Mouse (Mus musculus) heart, embryonic 12.5 days (tissue): ENCODE data around the gene Pex14. TPM values are rescaled to one million over a fixed set of nuclear protein-coding genes. Genes with fewer than 3 reads are reported as not detected.

Source experiments
- ATAC-seq: fragments of 200-750 bp; cut with Nextera tagmentation; 2 replicates; pipeline ENCODE4 v1.8.0; 2017; ENCODE audit warnings: moderate TSS enrichment, moderate library complexity; ENCODE audit not compliant: insufficient number of reproducible peaks, low FRiP score
- H3K27ac ChIP-seq: fragments of 300-500 bp; sonication (generic); 2 replicates; pipeline ENCODE4 v1.5.1; 2016; ENCODE audit warnings: mild to moderate bottlenecking, moderate library complexity; ENCODE audit not compliant: poor library complexity, severe bottlenecking
- H3K27me3 ChIP-seq: fragments of 300-500 bp; sonication (generic); replicated peaks from 2 replicates; pipeline ENCODE4 v1.6.1; 2016; ENCODE audit warnings: mild to moderate bottlenecking, moderate library complexity
- H3K36me3 ChIP-seq: fragments of 300-500 bp; sonication (generic); 2 replicates; pipeline ENCODE4 v1.6.1; 2016; ENCODE audit warnings: mild to moderate bottlenecking, moderate library complexity
- H3K4me1 ChIP-seq: fragments of 300-500 bp; sonication (generic); replicated peaks from 2 replicates; pipeline ENCODE4 v1.6.1; 2016; ENCODE audit warnings: mild to moderate bottlenecking
- H3K4me2 ChIP-seq: fragments of 300-500 bp; sonication (generic); 2 replicates; pipeline ENCODE4 v1.6.1; 2016; ENCODE audit warnings: mild to moderate bottlenecking, moderate library complexity
- H3K4me3 ChIP-seq: fragments of 300-500 bp; sonication (generic); 2 replicates; pipeline ENCODE4 v1.5.1; 2016; ENCODE audit warnings: mild to moderate bottlenecking
- H3K9ac ChIP-seq: fragments of 300-500 bp; sonication (generic); 2 replicates; pipeline ENCODE4 v1.6.1; 2016; ENCODE audit warnings: mild to moderate bottlenecking, moderate library complexity
- H3K9me3 ChIP-seq: fragments of 300-500 bp; sonication (generic); replicated peaks from 2 replicates; pipeline ENCODE4 v1.6.1; 2016; ENCODE audit warnings: mild to moderate bottlenecking, moderate library complexity
- WGBS: fragments of 180-500 bp; shearing (Covaris S2); methylation state at CpG from one replicate; pipeline ENCODE4 v1.1.7; 2016; 5-methylcytosine and 5-hydroxymethylcytosine counted together
- polyA plus RNA-seq: library from polyadenylated mRNA; unstranded; fragments of >200 nt; fragmentation: Nextera tagmentation; extraction: Ambion mirVana; gene quantifications from 2 replicates; pipeline ENCODE4 v1.2.1, GENCODE M21; 2016

Gene Pex14
- polyA plus RNA-seq, 1 experiment from 2014 or later, result 44.3 TPM

GRCm38 (mm10) chr4:149066672-149067551 lies 32.8 kb downstream of the Pex14 start:
- H3K4me2 ChIP-seq, result no peak overlapping the region
- H3K9me3 ChIP-seq, result 0 out of 2 replicates have a peak, but pooled peaks cover 1% of the 10 kb centered on the region
- 72% methylated on average over 22 of the region's 22 CpGs for WGBS
- H3K9ac ChIP-seq, result no peak overlapping the region
- no peaks in the 10 kb centered on the region for H3K27me3 ChIP-seq
- peaks cover 54% of the 10 kb centered on the region for H3K4me1 ChIP-seq
- peaks cover 12% of the 10 kb centered on the region for H3K36me3 ChIP-seq
- ATAC-seq, result no peak
- no peak overlapping the region for H3K4me3 ChIP-seq
- no peak overlapping the region for H3K27ac ChIP-seq

- ATAC-seq, result no peak
- WGBS, result 80% methylated on average over 23 of the region's 23 CpGs
- peaks cover 9% of the 10 kb centered on the region; the same call in 1 of the 2 replicates for H3K36me3 ChIP-seq
- peaks cover 52% of the 10 kb centered on the region for H3K4me1 ChIP-seq
- H3K4me2 ChIP-seq, result no peak overlapping the region
- H3K27ac ChIP-seq, result no peak overlapping the region
- H3K27me3 ChIP-seq, result no peaks in the 10 kb centered on the region
- no peaks in the 10 kb centered on the region for H3K9me3 ChIP-seq
- no peak overlapping the region for H3K9ac ChIP-seq
- H3K4me3 ChIP-seq, result no peak overlapping the region
Measured at GRCm38 (mm10) chr4:149064061-149064854, 35.4 kb downstream of the Pex14 start.

- no peak overlapping the region for H3K9ac ChIP-seq
- H3K4me3 ChIP-seq, result no peak overlapping the region
- H3K36me3 ChIP-seq, result 0 out of 2 replicates have a peak, but pooled peaks cover 4% of the 10 kb centered on the region
- H3K27me3 ChIP-seq, result no peaks in the 10 kb centered on the region
- H3K27ac ChIP-seq, result no peak overlapping the region
- H3K4me1 ChIP-seq, result peaks cover 65% of the 10 kb centered on the region
- ATAC-seq, result no peak
- WGBS, result 60% methylated on average over 21 of the region's 21 CpGs
- H3K4me2 ChIP-seq, result no peak overlapping the region
- no peaks in the 10 kb centered on the region for H3K9me3 ChIP-seq
Measured at GRCm38 (mm10) chr4:149062406-149063318, 37.0 kb downstream of the Pex14 start.

- Histone ChIP-seq H3K27me3 (no peaks in the 10 kb centered on the region), H3K9ac (peak overlapping the region; percentile 13; the same call in 1 of the 2 replicates), H3K4me2 (peak overlapping the region; percentile 30), H3K4me1 (peaks cover 65% of the 10 kb centered on the region), H3K36me3 (0 out of 2 replicates have a peak, but pooled peaks cover under 1% of the 10 kb centered on the region), H3K27ac (no peak overlapping the region), H3K4me3 (no peak overlapping the region), H3K9me3 (no peaks in the 10 kb centered on the region)
- WGBS, result 55% methylated on average over 13 of the region's 13 CpGs
- no peak for ATAC-seq
Measured at GRCm38 (mm10) chr4:149061432-149061718, 38.3 kb downstream of the Pex14 start.

DNA sequence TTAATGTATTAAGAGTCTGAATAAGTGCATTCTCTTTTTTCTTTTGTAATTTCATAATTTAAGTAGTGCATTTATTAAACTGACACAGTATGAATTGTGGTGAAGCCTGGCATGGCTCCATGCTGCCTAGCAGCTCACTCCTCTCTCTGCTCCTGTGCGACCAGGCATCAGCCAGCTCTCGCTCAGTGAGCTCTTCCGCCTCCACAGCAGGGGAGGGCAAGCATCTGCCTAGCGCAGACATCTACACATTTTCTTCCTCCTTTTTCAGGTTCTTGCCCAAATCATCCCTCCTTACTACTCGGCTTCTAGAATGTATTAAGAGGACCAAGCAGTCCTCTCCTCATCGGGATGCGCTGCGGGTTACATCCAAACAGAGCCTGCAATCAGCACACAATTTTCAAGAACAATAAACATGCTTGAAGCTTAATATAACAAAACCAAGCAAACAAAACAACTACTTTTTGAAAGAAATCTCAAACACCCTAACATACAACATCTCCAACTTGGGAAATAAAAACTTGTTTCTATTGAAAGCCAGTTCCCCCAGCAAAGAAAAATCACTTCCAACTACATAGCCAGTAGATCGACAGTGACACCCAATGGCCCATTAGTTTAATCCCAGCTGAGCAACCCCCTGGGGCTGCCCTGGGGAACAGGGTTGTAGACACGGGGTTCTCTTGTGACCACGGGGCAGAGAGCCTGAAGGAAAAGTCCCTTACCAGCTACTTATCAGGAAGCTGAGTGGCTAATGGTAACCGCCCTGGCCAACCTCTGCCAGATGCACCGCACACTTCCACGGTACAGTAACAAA lies 38.9 kb downstream of the Pex14 start:
- 41% methylated on average over 14 of the region's 14 CpGs for WGBS
- H3K9me3 ChIP-seq, result no peaks in the 10 kb centered on the region
- peak overlapping the region; percentile 13; the same call in 1 of the 2 replicates for H3K9ac ChIP-seq
- no peak for ATAC-seq
- H3K27me3 ChIP-seq, result no peaks in the 10 kb centered on the region
- no peak overlapping the region for H3K4me3 ChIP-seq
- H3K4me2 ChIP-seq, result peak overlapping the region; percentile 30
- H3K27ac ChIP-seq, result no peak overlapping the region
- peaks cover 62% of the 10 kb centered on the region for H3K4me1 ChIP-seq
- no peaks in the 10 kb centered on the region for H3K36me3 ChIP-seq

GRCm38 (mm10) chr4:149059713-149060112 lies 40.0 kb downstream of the Pex14 start:
- Histone ChIP-seq H3K27ac (no peak overlapping the region), H3K27me3 (no peaks in the 10 kb centered on the region), H3K9ac (no peak overlapping the region)

GRCm38 (mm10) chr4:149058298-149058697 lies 41.4 kb downstream of the Pex14 start:
- Histone ChIP-seq H3K27ac (0 out of 2 replicates have a peak overlapping the region, but pooled peaks have one; percentile 25), H3K9ac (0 out of 2 replicates have a peak overlapping the region, but pooled peaks have one; percentile 19), H3K4me2 (0 out of 2 replicates have a peak overlapping the region, but pooled peaks have one; percentile 3), H3K27me3 (no peaks in the 10 kb centered on the region), H3K9me3 (no peaks in the 10 kb centered on the region), H3K36me3 (no peaks in the 10 kb centered on the region), H3K4me1 (peaks cover 61% of the 10 kb centered on the region), H3K4me3 (no peak overlapping the region)
- ATAC-seq, result no peak
- WGBS, result 63% methylated on average over 7 of the region's 7 CpGs

More at GRCm38 (mm10) chr4:149059713-149060112, 40.0 kb downstream of the Pex14 start:
- Histone ChIP-seq H3K9me3 (no peaks in the 10 kb centered on the region), H3K36me3 (no peaks in the 10 kb centered on the region), H3K4me3 (no peak overlapping the region), H3K4me2 (no peak overlapping the region), H3K4me1 (peaks cover 62% of the 10 kb centered on the region)
- ATAC-seq, result no peak
- WGBS, result 85% methylated on average over 9 of the region's 9 CpGs

DNA sequence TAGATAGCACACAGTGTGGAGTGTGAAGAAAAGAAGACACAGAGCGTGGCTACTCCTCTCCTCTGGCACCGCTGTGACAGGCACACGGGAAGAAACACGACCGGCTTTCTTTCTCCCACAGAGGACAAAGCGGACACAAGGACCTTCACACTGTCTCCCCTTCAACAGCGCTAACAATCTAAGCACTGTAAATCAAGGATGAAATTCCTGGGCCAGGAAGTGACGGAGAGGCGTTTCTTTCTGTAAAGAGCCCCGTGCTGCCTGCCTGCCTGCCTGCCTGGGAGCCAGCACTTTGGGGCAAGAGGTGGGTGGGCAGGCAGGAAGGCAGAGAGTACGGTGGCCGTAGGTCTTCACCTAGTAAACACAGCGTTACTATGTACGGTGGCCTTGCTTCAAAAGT lies 42.2 kb downstream of the Pex14 start:
- H3K4me3 ChIP-seq, result peak overlapping the region; percentile 16
- WGBS, result 30% methylated on average over 14 of the region's 14 CpGs

GRCm38 (mm10) chr4:149056957-149057356 lies 42.7 kb downstream of the Pex14 start:
- Histone ChIP-seq H3K27ac (peak overlapping the region; percentile 58), H3K4me3 (peak overlapping the region; percentile 16), H3K27me3 (no peaks in the 10 kb centered on the region), H3K4me2 (peak overlapping the region; percentile 58), H3K9ac (peak overlapping the region; percentile 49), H3K9me3 (no peaks in the 10 kb centered on the region), H3K4me1 (peaks cover 48% of the 10 kb centered on the region), H3K36me3 (no peaks in the 10 kb centered on the region)
- 67% methylated on average over 16 of the region's 16 CpGs for WGBS
- ATAC-seq, result no peak

More for the DNA sequence above, 42.2 kb downstream of the Pex14 start:
- Histone ChIP-seq H3K9ac (peak overlapping the region; percentile 49; the same call in 1 of the 2 replicates), H3K36me3 (no peaks in the 10 kb centered on the region), H3K4me1 (peaks cover 53% of the 10 kb centered on the region), H3K27ac (peak overlapping the region; percentile 58), H3K9me3 (no peaks in the 10 kb centered on the region), H3K27me3 (no peaks in the 10 kb centered on the region), H3K4me2 (peak overlapping the region; percentile 58)
- 0 out of 2 replicates have a peak, but pooled peaks have one; percentile 20 for ATAC-seq

- 76% methylated on average over 6 of the region's 6 CpGs for WGBS
Measured at GRCm38 (mm10) chr4:149055847-149056246, 43.8 kb downstream of the Pex14 start.

More at GRCm38 (mm10) chr4:149055847-149056246, 43.8 kb downstream of the Pex14 start:
- Histone ChIP-seq H3K27ac (no peak overlapping the region), H3K9ac (no peak overlapping the region), H3K4me2 (no peak overlapping the region), H3K4me1 (peaks cover 43% of the 10 kb centered on the region), H3K9me3 (no peaks in the 10 kb centered on the region), H3K27me3 (no peaks in the 10 kb centered on the region), H3K4me3 (no peak overlapping the region), H3K36me3 (no peaks in the 10 kb centered on the region)
- no peak for ATAC-seq
